Mouse (Mus musculus): ENCODE results near the gene Sat2.

The Sat2 gene

DNA sequence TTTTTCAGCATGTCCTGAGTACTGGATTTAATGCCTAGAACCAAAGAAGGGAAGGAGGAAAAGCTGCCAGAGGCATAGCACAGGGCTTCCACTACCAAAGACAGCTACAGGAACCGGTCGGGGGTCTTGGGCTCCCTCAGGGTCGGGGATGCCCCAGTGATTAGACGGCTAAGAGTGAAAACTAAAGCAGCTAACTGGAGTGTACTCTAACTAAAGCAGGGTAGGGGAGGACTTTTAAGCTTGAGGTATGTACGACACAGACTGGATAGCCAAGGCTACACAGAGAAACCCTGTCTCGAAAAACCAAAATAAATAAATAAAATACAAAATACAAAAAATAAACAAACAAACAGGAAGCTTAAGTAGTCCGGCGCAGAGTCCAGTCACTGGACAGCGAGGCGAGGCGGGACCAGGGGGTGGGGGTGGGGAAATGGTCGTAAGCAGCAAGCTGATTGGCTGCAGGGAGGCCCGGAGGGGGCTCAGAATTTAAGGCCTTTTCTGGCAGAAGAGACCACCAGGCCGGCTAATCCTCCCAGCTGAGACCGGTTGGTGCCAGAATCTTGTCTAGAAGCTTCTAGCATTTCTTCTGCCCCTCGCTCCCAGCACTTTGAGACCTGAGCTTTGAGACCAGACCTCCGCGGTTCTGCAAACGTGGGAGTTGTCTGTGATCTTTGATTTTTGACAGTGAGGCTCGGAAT is at the start of gene Sat2:
Gene Sat2, plus strand, starts transcription at position 454 of the 698 bp plus-strand sequence.
- DNase-seq (ENCODE audit: low spot score): peak; percentile 34

DNA sequence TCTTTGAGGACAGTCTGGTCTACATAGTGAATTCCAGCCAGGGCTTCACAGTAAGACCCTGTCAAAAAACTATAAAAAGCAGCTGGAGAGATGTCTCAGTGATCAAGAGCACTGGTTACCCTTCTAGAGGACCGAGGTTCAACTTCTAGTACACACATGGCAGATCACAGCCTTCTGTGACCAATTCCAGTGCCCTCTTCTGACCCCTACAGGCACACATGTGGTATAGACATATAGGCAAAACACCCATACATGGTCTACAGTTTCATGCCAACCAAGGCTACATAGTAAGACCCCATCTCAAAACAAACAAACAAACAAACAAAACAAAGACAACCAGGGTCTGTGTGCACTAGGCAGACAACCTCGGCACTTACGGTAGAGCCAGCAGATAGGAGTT is 46.6 kb upstream of the Sat2 start:
- DNase-seq (ENCODE audit: low spot score): no peak

DNA sequence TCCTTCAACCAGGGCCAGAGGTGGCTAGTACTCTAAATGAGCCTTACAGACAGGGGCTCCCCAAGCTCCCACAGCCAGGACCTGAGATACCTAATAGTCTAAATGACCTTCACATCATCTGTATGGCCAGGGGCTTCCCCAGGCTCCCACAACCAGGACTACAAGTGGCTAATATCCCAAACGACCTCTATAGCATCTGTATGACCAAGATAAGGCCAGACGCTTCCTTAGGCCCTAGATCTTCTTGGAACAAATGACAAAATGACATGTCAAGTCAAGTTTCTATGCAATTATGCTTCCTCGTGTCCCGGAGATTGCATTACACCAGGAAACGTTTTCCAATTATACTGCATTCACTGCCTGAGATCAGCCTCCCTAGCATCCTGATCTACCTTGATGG is 45.5 kb upstream of the Sat2 start:
- DNase-seq (ENCODE audit: low spot score): no peak

DNA sequence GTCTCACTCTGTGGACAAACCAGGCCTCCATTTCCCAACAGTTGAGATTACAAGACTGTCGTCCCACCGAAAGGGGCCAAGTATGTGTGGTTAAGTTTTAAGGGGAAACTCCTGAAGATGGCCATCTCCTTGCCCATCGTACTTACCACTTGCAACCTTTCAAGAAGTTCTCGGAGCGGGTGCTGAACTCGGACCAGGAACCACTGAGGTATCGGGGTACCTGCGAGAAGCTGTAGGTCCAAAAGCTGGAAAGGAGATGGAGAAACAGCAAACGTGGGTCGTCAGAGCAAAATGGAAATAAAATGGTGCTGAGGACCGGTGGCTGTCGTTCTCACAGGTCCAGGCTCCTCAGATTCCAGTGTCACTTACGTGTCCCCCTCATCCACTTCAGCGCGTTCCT is 43.5 kb upstream of the Sat2 start:
- DNase-seq (ENCODE audit: low spot score): no peak

DNA sequence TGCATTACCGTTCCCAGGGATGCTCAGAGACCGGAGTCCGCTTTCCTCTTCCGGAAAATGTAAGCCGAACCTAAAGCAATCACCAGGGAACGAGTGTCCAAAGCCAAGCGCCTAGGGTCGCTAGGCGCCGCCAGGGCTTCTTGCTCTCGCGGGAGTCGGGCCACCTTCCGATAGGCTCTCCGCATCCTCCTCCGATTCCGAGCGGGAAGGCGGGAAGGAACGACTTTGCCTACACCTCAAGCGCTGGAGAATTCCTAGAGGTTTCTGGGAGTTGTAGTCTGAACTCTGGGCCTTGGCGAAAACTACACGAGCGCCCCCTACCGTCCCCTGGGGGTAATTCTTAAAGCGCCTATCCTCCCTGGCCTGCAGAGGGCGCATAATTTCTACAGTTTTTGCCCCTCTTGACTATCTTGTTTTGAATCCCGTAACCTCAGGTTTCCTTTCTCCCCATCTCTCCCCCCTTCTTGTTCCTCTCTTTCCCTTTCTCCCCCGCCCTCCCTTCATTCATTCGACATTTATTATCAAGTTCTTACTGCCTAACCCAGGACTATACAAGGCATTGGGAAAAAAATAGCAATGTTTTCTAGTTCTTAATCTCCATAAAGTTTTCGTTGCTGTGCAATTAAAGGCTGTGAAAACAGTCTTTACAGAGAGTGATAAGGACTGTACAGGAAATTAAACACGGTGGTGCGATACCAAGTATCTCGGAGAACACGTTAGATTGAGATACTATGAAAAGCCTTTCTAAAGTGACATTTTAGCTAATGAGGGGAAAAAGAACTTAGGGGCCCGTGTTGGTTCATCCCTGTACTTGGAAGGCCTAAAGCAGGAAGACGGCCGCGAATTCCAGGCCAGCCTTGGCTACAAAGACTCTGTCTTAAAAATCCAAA is 42.5 kb upstream of the Sat2 start:
- DNase-seq (ENCODE audit: low spot score): peak; percentile 98

- DNase-seq (ENCODE audit: low spot score): peak; percentile 77
These were observed 41.7 kb upstream of the Sat2 start, which contains the start of the genes Wrap53 and Trp53 for GRCm38 (mm10) chr11:69580091-69580514. TSS of gene Wrap53 (minus strand) at chr11:69580255. TSS of gene Trp53 (plus strand) at chr11:69580359.

DNA sequence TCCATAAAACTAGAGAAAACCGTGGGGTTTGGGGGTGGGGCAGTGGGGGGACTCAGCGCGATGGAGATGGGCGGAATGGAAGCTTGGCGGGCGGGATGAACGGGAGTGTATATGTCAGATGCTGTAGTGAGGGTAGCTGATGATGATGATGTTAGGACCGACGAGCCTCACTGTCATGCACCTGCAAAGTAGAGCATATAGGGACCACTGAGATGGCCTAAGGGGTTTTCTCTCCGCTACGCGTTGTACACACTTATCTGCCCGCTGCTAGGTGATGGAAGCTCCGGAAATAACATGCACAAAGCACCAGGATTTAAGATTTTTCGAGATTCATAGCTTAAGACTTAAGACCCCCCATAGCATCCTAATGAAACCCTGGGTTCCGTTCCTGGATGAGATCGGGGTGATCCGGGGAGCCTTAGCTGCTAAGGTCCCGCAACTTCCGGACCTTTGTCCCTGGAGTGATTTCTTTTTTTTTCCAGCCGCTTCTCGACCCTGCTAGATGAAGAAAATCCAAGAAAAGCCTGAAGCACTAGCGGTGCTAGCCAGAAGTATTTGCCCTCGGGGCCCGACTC is 41.2 kb upstream of the Sat2 start:
- DNase-seq (ENCODE audit: low spot score): no peak

- DNase-seq (ENCODE audit: low spot score): peak; percentile 80
These were observed 40.6 kb upstream of the Sat2 start for GRCm38 (mm10) chr11:69581147-69581688.

DNA sequence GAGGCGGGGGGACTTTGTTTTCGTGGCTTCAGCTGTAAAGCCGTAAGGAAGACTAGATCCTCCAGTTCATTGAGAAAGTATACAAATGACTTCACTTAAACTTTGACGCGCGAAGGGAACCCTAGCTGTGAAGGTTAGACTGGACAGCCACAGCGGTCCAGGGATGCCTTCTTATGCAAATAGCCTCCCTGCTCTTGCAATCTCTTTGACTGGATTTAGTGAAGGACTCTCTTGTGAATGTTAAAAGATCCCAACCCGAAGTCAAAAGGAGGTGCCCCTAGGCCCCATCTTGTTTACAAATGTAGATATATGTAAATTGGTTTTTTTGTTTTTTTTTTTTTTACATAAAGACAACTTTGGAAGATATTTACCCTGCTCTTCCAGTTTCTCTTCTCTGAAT is 40.0 kb upstream of the Sat2 start:
- DNase-seq (ENCODE audit: low spot score): no peak

- no peak for DNase-seq (ENCODE audit: low spot score)
These were observed 39.5 kb upstream of the Sat2 start for GRCm38 (mm10) chr11:69582230-69582805.

- DNase-seq (ENCODE audit: low spot score): no peak
These were observed 37.8 kb upstream of the Sat2 start for GRCm38 (mm10) chr11:69584008-69584407.

DNA sequence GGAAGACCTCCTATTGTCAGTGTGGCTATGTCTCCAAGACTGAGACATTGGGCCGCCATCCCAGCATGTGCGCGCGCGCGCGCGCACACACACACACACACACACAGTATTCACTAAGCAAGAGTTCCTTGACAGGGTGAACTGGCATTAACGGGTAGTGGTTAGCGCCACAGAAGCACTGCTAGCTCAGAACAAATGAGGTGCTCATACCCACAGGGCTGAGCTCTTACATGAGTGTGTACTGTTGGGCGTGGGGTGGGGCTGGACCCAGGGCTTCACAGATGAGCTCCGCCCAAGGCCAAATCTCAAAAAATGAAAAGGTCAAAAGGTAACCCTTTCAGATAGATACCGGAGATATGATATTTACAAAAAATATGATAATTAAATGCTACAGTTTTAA is 36.9 kb upstream of the Sat2 start:
- DNase-seq (ENCODE audit: low spot score): no peak

- no peak for DNase-seq (ENCODE audit: low spot score)
These were observed 36.0 kb upstream of the Sat2 start for GRCm38 (mm10) chr11:69585718-69586325.

GRCm38 (mm10) chr11:69589207-69589834 is 32.5 kb upstream of the Sat2 start:
- DNase-seq (ENCODE audit: low spot score): no peak

GRCm38 (mm10) chr11:69590622-69591021 is 31.2 kb upstream of the Sat2 start:
- DNase-seq (ENCODE audit: low spot score): no peak

GRCm38 (mm10) chr11:69591424-69591823 is 30.4 kb upstream of the Sat2 start:
- no peak for DNase-seq (ENCODE audit: low spot score)

DNA sequence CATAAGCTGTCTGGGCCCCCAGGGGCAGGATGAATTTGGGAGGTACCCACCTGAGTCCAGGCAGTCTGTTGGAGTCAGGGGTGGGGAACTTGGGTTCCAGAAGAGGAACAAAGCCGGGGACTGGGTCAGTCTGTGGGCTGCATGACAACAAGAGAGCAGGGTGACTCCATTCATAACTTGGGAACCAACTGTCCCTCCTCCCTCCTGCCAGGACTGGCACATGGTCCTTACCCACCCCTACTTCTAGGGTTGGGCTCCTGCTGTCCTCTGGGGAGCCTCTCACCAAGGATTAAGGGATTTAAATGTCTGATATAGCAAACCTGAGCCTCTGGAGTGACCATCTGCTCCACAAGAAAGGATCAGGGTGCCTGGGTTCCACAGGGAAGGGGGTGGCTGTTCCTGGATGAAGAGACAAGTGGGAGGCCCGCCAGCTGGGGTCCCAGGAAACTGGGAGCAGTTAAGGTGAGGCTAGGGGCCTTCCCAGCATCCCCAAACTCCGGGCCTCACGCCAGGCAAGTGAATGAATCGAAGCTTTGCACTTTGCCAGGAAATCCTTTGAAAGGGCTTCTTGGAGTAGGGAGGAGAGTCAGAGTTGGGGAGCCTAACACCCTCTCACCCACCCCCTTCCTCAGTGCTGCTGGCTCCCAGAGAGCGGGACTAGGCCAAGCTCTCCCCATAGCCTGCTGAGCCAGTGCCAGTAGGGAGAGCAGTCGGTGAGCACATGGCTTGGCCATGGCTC is 29.8 kb upstream of the Sat2 start:
- no peak for DNase-seq (ENCODE audit: low spot score)

- DNase-seq (ENCODE audit: low spot score): no peak
These were observed 29.0 kb upstream of the Sat2 start for GRCm38 (mm10) chr11:69592799-69593198.

GRCm38 (mm10) chr11:69594853-69595252 is 27.0 kb upstream of the Sat2 start:
- DNase-seq (ENCODE audit: low spot score): no peak

- no peak for DNase-seq (ENCODE audit: low spot score)
These were observed 22.4 kb upstream of the Sat2 start for GRCm38 (mm10) chr11:69599436-69599835.

- DNase-seq (ENCODE audit: low spot score): no peak
These were observed 21.7 kb upstream of the Sat2 start for GRCm38 (mm10) chr11:69600098-69600497.
